Mouse (Mus musculus) urinary bladder, postnatal 14 days (tissue): ENCODE results near the gene Tekt1.

Experiments
- DNase-seq: peaks from one replicate; pipeline ENCODE4 v3.0.0; 2021; ENCODE audit warnings: low spot score

Gene Tekt1

DNA sequence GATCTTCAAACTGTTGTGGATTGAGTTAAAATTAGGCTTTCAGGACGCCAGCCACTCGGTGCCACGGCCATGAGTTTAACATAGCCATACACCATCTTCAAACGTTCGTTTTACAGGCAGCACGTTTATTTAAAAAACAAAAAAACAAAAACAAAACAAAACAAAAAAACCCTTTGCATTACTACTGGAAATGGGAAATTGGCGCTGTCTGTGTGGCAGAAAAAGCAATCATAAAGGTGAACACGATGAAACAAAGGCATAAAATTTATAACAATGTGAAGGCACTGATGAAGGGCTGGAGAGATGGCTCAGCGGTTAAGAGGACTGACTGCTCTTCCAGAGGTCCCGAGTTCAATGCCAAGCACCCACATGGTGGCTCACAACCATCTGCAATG, at the start of gene Tekt1:
TSS of gene Tekt1 (minus strand) at position 96 of the 395 bp plus-strand sequence.
- no peak for DNase-seq

- no peak for DNase-seq
These were observed 49.7 kb upstream of the Tekt1 start for GRCm38 (mm10) chr11:72411945-72412344.

DNA sequence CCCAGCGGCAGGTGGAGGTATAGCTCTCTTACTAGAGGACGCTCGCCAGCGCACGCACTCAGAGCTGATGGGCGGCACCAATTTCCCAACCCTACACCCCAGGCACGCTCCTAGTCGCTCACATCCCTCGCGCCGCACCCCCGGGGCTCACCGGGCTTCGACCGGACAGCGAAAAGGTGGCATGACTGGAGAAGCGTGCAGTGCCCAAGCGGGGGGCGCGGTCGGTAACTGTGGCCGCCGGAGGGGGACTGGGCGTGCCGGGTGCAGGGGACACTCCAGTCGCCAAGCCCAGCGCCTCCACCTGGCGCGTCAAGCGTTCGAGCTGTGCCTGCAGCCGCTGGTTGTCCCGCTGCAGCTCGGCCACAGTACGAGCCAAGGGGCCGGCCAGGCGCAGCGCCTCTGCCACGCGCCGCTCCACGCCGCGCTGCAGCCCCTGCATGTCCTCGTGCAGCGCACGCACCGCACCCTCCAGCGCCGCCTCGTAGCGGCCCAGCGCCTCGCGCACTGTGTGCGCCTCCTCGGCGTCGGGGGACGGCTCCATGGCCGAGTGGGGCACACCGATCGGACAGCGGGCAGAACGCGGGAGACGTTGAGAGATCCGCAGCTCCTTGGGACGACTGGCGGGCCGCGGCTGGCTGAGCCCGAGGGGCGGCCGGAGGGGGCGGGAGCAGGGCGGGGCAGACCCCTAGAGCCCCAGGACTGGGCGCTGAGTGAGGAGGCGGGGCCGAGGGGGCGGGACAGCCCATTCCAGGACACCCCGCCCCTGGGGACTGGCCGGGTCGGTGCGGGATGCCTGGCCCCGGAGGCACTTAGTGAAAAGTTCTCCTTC, 49.1 kb upstream of the Tekt1 start, which contains the start of gene Smtnl2:
TSS of gene Smtnl2 (minus strand) at position 621 of the 829 bp plus-strand sequence.
- DNase-seq: peak; percentile 93

DNA sequence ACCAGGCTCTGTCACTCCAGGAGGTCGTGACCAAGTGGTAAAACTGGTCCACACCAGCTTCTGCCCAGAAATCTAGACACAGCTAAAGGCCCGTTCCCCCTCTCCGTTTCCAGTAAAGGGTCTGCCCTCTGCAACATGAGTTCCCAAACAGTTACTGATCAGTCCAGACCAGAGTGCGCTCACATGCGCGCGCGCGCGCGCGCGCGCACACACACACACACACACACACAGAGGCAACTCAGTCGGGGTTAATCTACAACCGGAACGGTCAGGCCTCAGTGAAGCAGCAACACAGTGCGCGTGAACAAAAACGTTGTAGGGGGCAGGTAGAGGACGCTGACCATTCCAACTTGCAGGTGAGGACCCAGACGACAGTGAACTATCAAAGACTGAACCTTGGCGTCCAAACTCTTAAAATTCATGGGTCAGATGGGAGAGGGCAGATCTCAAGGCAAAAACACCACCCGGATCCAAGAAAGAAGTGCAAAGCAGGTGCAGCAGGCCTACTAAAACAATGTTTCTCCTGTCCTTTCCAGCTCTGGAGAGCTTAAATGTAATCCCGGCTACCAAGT, 48.4 kb upstream of the Tekt1 start:
- DNase-seq: no peak

- DNase-seq: no peak
These were observed 47.6 kb upstream of the Tekt1 start for GRCm38 (mm10) chr11:72409649-72410385.

DNA sequence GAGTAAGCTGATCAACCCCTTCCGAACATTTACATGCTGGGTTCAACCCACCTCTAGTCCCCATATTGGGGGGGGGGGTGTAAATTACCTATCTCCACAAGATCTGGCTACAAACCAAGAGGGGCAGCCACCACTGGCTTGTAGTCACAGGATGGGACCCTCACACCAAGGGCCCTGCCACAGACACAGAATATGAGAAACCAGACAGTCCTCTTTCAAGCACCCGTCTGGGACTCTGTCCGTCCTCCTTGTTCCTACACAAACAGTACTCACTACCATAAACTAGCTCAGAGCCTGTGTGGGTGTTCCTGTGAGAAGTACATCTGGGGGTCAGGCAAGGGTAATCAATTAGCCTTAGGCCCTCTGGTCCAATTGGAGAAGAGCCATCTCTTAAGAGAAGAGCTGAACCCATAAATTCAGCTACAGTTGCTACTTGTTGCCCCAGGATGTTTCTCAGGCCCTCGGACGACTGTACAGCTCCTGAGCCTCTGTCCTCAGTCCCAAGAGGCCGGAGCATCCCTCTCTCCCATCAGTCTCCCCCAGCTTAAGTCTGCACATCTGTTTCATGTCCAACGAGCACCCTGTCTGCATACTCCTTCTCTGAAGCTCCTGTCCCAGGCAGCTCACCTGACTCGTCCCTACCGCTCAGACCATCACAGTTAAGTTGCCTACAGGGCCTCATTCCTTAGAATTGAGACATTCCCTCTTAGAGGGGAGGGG, 46.4 kb upstream of the Tekt1 start:
- no peak for DNase-seq

DNA sequence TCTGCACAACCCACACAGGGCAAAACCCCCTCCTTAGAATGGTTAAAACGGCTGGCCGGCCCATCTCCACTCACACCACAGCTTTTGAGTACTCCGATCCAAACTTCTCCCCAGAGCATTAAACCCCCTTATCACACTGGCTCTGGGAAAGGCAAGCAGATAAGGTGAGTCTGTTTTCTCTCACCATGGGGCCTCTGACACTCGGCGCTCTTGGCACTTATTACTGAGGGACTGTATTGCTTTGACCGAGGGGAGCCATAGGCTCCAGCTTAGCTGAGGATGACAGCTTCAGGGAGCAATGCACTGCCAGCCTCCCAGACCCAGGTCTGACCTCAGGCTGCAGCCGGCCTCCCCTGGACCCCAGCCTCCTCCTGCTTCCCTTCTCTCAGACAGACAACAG, 45.3 kb upstream of the Tekt1 start:
- DNase-seq: no peak

- DNase-seq: no peak
These were observed 44.8 kb upstream of the Tekt1 start for GRCm38 (mm10) chr11:72407081-72407480.

GRCm38 (mm10) chr11:72406079-72406675, 43.9 kb upstream of the Tekt1 start:
- DNase-seq: no peak

- no peak for DNase-seq
These were observed 43.3 kb upstream of the Tekt1 start for GRCm38 (mm10) chr11:72405532-72405931.

- DNase-seq: no peak
These were observed 40.7 kb upstream of the Tekt1 start for GRCm38 (mm10) chr11:72402969-72403368.

DNA sequence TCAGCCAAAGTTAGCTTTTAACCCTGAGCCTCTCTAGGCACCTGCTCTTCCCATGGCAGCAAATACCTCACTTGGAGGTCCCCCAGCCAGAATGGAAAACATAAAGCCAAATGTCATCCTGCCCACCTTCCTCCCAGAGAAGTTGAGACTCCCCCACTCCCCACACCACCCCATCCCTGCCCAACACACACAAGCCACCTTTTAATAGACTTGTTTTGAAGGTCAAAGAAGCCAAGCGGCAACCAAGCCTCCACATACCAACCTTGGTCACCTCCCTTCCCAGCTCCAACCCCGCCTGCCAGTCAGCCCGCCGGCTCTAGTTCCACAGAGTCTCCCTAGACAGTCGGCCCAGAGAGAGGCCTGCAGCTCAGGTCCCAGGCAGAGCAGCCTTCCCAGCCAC, 39.8 kb upstream of the Tekt1 start:
- no peak for DNase-seq

GRCm38 (mm10) chr11:72401068-72401467, 38.8 kb upstream of the Tekt1 start:
- no peak for DNase-seq

- no peak for DNase-seq
These were observed 35.7 kb upstream of the Tekt1 start for GRCm38 (mm10) chr11:72397811-72398525.

DNA sequence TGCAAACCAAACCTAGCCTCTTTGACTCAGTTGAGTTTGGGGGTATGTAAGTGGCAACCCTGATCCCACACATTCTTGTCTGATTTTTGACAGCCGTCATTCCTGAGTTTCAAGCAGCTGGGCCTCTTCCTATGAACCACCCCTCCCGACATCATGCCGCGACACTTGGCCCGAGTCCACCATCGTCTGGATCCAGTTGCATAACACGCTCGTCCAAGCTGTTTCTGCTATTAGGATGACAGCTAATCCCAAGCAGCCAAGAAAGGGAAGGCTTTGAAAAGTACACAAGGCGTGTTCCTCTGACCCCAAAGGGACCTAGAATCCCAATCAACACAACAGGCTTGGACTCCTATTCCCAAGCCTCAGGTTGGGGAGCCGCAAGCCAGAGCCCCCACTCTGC, 34.8 kb upstream of the Tekt1 start:
- DNase-seq: peak; percentile 71

DNA sequence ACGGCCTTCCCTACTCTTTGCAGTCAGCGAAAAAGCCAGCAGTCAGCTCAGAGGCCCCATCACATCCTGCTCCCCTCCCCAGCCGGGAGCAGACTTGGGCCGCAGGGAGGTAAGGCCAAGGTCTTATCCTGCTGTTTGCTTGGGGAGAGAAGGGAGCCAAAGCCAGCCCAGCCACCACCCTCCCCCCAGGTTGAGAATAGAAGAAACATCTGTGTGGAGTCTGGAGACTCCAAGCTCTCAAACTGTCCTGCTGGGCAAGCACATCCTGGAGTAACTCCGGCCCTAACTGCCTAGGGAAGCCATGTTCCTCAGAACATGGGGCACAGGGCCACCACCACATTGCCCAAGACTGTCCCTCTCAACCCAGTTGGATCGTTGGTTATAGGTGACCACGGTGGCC, 34.4 kb upstream of the Tekt1 start:
- no peak for DNase-seq

GRCm38 (mm10) chr11:72395652-72396051, 33.4 kb upstream of the Tekt1 start:
- no peak for DNase-seq

- DNase-seq: no peak
These were observed 32.5 kb upstream of the Tekt1 start for GRCm38 (mm10) chr11:72394694-72395093.

DNA sequence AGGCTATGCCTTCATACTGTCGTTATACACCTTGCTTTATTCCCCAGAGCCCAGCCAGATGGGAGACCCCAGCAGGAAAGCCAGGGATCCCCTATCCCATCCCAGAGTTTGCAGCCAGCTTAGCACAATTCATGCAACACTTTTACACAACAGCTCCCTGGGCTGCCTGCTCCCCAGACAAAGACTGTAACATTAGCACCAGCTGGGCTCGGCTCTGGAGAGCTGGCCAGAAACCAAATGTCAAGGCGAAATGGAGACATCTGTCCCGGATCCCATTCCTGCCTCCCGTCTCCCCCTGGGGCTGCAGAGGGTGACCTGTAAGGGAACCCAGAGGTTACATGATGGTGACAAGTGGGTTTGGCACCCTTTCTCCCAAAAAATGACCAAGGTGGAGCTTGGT, 31.4 kb upstream of the Tekt1 start:
- peak; percentile 39 for DNase-seq

- DNase-seq: no peak
These were observed 31.0 kb upstream of the Tekt1 start for GRCm38 (mm10) chr11:72393243-72393642.

GRCm38 (mm10) chr11:72391181-72391580, 28.9 kb upstream of the Tekt1 start:
- no peak for DNase-seq
